Mouse (Mus musculus) small intestine, adult 2 months (tissue): ENCODE measurements around the gene Xpo1.

Source experiments
- CTCF ChIP-seq: fragments of 200-500 bp; IDR thresholded peaks from 2 replicates; pipeline ENCODE4 v1.5.1; 2012; ENCODE audit warnings: low read depth, mild to moderate bottlenecking, control low read depth, inconsistent platforms, low read length, moderate library complexity, mixed read lengths; ENCODE audit not compliant: insufficient replicate concordance, insufficient read length; ENCODE audit errors: extremely low read depth
- POLR2A ChIP-seq: fragments of 200-500 bp; IDR thresholded peaks from 2 replicates; pipeline ENCODE4 v1.6.1; 2012; ENCODE audit warnings: low read depth, mild to moderate bottlenecking, control low read depth, inconsistent platforms, low read length, moderate library complexity

DNA sequence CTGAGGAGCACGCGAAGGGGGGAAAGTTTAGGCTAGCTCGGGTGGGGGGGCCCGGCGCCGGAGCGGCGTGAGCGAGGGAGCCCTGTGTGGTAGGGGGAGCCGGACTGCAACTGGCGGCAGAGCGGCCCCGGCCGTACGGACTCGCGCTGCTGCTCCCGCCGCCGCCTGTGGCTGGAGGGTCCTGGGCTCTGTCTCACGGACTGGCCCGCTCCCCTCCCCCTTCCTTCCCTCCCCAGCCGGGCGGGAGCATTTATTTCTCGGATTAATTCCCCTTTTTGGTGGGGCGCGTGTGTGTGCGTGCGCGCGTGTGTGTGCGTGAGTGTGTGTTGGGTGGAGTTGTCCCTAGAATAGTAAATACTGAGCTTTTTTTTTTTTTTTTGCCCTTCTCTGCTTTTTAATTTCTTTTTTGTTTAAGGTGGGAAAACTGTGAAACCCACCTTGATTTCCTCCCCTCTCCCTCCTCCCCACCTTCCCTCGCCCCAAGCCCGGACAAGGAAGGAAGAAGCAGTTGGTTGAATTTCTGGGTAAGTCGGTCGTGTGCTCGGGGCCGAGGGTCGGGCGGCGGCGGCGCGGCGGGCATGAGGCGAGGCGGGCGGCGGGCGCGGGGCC lies 457 bp downstream of the Xpo1 start:
- TF ChIP-seq POLR2A (no peak), CTCF (no peak)
